Mouse (Mus musculus) heart, postnatal 25 days (tissue): ENCODE measurements around the gene Ivl. TPM values are rescaled to one million over a fixed set of nuclear protein-coding genes. Genes with fewer than 3 reads are reported as not detected.

Source experiments
- DNase-seq: peaks from one replicate; pipeline ENCODE4 v3.0.0; 2022; ENCODE audit warnings: low spot score
- intact Hi-C: fragments of 180-260 bp; cut with DNase I; formaldehyde crosslinking; loops from one replicate; pipeline ENCODE4 v1.15.1; 2025
- total RNA-seq, 2 experiments: library from RNA; stranded (reverse); gene quantifications; 2 replicates each; pipeline ENCODE4 v1.2.3; 2021

The Ivl gene
- not detected for total RNA-seq

- intact Hi-C loops, result no loop called here
- no peak for DNase-seq
Observed at GRCm38 (mm10) chr3:92573449-92574041, at the start of gene Ivl. Gene Ivl (minus strand): TSS chr3:92573735.

- intact Hi-C loops, result no loop called here
- no peak for DNase-seq
Observed at GRCm38 (mm10) chr3:92621560-92621959, 48.0 kb upstream of the Ivl start, which contains the start of gene Lce6a. Gene Lce6a (minus strand): TSS chr3:92621660.

DNA sequence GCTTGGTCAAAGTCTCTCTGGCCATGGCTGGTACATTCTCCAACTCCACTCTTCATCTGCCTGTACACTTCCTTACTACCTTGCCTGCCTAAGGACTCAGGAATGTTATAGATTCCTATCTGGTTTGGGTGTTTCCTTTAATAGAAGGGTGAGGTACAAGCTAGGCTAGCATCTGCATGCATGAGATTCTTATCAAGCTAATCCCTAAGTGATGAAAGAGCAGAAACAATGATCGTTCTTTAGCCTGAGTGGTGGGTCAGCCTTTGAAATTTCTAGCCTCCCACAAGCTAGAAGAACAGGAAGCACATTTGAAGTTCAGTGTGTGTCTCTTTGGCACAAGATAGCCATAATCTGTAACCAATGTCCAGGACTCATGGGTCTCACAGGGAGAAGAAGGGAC lies 36.3 kb upstream of the Ivl start:
- intact Hi-C loops, result no loop called here

DNA sequence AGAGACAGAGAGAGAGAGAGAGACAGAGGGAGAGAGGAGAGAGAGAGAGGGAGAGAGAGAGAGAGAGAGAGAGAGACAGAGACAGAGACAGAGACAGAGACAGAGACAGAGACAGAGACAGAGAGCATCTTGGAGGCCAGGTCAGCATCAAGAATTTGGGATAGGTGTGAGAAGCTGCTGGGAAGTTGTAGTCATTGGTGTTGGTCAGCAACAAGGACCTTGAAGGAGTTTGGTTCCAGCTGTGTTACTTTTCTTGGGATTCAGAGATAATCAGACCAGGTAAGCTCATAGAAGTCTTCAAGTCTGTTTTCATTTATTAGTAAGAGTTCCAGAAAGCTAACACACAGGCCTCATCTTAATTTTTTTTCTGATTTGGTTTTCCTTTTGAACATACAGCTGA lies 33.9 kb upstream of the Ivl start, which contains the start of gene 2210017I01Rik:
Gene 2210017I01Rik (minus strand): TSS at position 101 of the 400 bp plus-strand sequence.
- intact Hi-C loops, result no loop called here
- DNase-seq, result no peak

More for the DNA sequence above, 36.3 kb upstream of the Ivl start:
- DNase-seq, result no peak

DNA sequence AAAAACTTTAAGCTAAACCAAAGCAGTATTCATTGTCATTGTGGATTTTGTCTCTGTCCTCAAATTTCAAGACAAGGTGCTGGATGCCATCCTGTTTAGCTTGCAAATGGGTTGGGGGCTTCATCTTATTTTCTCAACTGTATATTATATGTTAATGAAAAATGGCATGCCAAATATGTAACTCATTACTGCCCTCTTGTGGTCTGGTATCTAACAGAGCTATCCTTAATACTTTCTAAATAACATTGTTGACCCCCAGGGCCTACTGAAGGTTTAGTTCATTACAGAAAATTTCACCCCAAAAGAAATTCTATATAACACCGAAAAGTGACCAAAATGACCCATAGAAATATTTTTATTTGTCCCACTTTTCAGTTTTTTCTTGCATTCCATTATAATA lies 28.6 kb upstream of the Ivl start:
- intact Hi-C loops, result no loop called here
- DNase-seq, result no peak

DNA sequence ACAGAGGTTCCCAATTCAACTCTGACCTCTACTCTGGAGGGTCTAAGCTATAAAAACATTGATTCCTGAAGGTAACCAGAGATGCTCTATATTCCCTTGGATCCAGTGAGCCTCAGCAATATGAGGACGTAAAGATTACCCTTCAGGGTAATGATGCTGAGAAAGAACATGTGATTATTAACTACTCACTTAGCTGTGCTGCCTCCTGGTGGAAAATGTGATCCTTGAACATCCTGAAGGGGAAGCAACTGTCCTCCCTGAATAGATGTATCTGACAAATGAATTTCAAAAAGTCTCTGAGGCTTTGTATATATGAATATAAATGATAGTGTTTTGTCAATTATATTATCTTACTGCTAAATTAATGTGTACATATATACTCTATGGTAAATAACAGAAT lies 26.9 kb upstream of the Ivl start:
- intact Hi-C loops, result no loop called here
- DNase-seq, result no peak

- DNase-seq, result no peak
- intact Hi-C loops, result no loop called here
Observed at GRCm38 (mm10) chr3:92599973-92600372, 26.4 kb upstream of the Ivl start.

DNA sequence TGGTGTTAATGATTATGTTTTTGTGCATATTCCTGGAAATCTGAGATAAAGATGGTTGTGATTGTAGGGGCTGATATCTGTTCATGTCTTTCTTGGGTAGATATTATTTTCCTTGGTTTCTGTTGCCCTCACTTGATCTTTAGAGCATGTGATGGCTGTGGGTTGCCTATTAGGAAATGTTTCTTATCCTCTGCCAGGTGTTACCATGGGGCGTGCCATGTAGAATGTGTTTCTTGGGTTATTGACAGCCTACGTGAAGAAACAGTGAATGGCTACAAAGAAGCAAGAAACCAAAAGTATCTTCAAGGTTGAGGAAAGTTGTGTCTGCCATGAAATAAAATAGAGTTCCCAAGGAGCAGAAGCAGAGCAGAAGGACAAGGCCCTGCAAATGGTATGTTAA lies 24.9 kb upstream of the Ivl start:
- intact Hi-C loops, result no loop called here
- DNase-seq, result no peak

GRCm38 (mm10) chr3:92588858-92589257 lies 15.3 kb upstream of the Ivl start, which contains the start of gene Smcp:
Gene Smcp (minus strand): TSS chr3:92588997.
- DNase-seq, result no peak
- intact Hi-C loops, result no loop called here

GRCm38 (mm10) chr3:92587190-92587589 lies 13.7 kb upstream of the Ivl start:
- no peak for DNase-seq
- intact Hi-C loops, result no loop called here

- no peak for DNase-seq
- intact Hi-C loops, result no loop called here
Observed at GRCm38 (mm10) chr3:92585055-92585454, 11.5 kb upstream of the Ivl start.

GRCm38 (mm10) chr3:92583164-92583826 lies 9.8 kb upstream of the Ivl start:
- no peak for DNase-seq
- intact Hi-C loops, result no loop called here

DNA sequence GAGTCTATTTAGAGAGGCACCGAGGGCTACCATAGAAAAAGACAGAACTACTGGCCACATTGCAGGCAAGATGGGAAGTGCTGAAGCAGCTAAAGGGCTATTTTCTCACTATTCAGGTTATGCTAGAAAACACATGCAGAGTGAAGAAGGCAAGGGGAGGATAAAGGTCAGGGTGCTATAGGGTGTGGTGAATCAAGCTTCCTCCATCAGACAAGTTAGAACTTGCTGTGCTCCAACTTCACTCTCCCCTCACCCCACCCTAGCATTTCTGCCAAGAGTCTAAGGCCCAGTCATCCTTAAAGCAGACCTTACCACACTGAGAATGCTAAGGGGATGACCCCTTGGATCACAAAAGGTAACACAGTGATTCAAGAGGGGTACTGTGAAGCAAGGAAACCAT lies 6.0 kb upstream of the Ivl start:
- DNase-seq, result no peak
- intact Hi-C loops, result no loop called here

DNA sequence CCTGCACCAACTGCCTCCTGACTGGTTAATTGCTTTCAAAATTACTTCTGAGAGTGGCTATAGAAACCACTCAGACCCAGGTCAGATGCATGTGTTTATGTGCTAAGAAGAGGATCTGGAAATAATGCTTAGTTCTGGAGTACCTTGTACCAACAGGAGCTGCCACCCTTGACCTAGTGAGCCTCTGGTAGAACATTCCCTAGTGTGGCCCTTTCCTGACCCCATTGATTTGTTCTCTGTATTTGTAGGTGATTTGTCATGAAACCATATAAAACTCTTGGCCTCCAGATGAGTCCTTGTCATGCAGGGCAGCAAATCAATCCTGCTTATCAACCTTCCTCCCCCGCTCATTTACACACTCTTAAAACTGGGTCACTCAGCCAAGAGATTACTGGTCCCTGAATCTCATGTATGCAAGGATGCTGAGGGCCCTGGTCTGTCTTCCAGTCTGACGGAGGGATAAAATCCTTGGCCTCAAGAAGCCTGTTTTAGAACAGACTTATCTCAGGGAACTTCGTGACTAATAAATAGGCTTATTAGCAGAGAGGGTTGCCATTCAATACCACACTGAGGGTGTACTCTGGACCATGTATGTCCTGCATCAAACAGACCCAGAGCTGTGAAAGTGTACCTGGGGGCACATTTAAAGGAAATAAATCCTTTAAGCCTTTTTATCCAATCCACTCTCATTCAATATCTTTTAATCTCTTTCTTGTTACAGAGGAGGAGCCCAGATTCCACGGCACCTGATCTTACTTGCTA lies 5.3 kb upstream of the Ivl start:
- DNase-seq, result no peak

GRCm38 (mm10) chr3:92572514-92573155 lies 900 bp downstream of the Ivl start:
- DNase-seq, result no peak
- intact Hi-C loops, result no loop called here

More for the DNA sequence above, 5.3 kb upstream of the Ivl start:
- intact Hi-C loops, result no loop called here

GRCm38 (mm10) chr3:92568752-92569151 lies 4.8 kb downstream of the Ivl start:
- intact Hi-C loops, result no loop called here
- DNase-seq, result no peak

DNA sequence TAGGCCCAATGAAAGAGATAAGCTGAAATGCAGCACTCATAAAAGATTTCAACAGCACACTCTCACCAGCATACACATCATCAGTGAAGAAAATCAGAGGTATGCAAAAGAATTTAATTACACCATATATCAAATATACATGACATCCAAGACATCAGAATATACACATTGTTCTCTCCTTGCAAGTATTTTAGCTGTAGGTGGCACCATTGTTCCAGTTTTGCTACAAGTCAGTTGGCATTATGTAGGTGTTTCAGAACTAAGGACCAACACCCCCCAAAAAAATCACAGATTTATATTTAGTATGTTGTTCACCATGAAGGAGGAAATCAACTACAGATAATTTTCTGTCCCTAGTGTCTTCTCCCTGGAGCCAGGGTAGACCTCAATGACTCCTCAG lies 8.1 kb downstream of the Ivl start:
- intact Hi-C loops, result no loop called here
- DNase-seq, result no peak

DNA sequence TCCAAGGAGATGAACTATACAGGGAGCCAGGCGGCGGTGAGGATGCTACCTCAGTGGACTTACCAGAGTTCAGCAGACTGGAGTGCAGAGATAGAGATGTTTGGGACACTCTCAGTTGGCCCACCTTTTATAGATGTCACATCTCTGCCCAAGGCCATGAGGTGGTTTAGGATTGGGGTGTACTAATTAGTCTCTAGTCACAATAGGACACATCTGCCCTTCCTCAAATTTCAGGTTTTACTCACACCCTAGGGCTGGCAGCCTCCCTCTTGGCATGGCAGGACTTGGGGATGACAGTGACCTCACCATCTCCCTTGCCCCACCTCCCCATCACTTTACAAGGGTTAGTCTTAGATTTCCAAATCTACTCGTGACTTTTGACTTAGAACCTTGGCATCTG lies 39.1 kb downstream of the Ivl start, which contains the start of gene 2310046K23Rik:
Gene 2310046K23Rik (minus strand): TSS at position 101 of the 400 bp plus-strand sequence.
- intact Hi-C loops, result no loop called here
- no peak for DNase-seq
